Mouse (Mus musculus) right cerebral cortex, postnatal 4 days (tissue): ENCODE measurements around the gene Kcnd2.
"Not testable (repeated sequence)": the region's sequence is repeated elsewhere in the genome, so short reads cannot be mapped to it uniquely, and the experiment has no call there.

Experiments
- DNase-seq: peaks from one replicate; pipeline ENCODE4 v3.0.0-alpha.2; 2022

Gene Kcnd2

DNA sequence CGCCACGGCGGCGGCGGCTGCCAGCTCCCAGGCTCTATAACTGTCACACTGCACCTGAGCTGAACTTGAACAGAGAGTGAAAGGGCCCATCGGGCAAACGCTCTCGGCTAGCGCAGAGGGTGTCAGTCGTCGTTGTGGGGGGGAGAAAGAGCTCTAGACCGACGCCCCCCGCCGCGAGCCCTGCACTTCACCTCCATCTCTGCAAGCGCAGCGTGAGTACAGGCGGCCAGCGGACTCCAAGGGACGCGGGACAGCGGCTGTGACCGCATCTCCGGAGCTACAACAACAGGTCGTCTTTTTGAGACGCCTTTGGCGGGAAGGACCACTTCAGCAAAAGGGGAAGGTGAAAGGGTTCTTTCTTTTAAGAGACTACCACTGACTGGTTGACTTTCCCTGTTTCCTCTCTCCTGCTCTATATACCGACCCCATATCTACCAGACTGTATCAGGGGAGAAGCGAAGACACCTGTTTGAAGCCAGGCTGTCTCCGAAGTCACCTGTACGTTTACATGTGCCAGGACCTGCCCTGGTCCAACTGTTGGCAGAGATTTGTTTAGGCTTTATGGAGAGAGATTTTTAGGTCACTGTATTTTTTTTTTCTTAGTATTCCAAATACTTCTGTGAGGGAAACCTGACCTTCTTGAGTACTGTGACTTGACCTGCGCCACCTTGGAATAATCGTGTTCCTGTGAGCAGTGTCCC is at the start of gene Kcnd2:
TSS of gene Kcnd2 (plus strand) at position 13 of the 701 bp plus-strand sequence.
- DNase-seq: no peak

DNA sequence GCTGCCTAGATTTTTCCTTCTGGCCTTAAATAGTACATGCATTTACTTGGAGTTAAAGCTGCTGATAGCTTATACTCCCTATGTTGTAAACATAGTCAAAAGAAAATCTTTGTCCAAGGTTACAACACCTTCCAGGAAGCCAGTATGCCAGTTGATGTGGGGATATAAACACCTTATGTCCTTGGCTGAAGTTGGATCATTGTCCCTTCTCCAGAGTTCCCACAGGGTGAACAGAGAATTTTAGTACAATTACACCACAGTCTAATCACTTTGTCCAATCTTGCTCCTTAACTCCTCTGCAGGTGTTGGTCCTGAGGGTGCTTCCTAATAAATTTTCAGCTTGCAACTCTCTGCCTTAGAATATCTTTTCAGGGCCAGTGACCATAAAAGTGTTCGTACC is 48.7 kb upstream of the Kcnd2 start:
- no peak for DNase-seq

DNA sequence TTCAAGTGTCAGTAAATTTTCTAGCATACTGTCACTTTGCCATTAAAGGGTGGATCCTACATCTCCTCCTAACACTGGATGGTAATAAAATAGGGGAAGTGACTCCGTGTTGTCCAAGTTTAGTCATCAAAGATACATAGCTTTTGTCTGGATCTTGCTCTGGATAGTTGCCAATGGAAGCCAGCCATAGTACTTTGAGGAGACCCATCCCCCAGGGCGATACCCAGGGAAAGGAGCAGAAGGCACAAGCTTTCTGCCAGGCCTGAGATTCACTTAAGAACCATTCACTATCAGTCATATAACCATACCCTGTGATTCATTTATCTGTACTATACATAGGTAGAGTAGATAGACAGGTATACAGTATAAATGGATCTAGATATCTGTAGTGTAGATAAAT is 20.0 kb upstream of the Kcnd2 start:
- DNase-seq: no peak

DNA sequence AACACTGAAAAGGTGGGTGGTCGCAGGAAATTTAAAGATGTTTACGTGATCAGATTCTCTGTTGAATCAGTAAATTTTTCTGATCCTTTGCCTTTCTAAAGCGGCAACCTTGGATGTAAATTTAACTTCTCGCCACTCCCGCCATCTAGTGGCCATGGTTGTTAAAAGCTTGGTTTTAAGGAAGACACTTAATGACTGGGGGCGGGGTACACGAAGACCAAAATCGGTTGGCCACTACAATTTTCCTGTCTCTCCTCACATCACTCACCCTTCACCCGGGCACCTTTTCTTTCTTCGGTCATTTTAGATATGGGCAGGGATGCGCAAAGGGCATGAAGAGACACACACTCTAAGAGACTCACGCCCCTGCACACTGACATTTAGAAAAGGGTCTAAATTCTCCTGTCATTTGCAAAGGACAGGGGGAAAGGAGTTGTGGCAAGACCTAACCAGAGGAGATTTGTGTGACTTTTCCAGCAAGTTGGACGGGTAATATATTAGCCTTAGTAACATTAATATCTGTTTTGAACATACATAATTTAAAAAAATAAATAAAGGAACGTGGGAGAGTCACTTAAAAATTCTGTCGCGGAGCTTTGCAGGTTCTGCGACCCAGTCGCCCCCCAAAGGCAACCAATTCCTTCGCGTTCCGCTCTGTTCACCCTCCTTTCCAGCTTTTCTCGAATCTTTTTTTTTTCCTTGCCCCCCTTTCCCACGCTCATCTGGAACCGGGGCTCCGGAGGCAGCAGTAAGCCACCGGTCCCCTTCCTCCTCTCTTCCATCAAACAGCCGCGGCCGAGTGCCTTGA is 1.2 kb upstream of the Kcnd2 start:
- DNase-seq: peak; percentile 82

DNA sequence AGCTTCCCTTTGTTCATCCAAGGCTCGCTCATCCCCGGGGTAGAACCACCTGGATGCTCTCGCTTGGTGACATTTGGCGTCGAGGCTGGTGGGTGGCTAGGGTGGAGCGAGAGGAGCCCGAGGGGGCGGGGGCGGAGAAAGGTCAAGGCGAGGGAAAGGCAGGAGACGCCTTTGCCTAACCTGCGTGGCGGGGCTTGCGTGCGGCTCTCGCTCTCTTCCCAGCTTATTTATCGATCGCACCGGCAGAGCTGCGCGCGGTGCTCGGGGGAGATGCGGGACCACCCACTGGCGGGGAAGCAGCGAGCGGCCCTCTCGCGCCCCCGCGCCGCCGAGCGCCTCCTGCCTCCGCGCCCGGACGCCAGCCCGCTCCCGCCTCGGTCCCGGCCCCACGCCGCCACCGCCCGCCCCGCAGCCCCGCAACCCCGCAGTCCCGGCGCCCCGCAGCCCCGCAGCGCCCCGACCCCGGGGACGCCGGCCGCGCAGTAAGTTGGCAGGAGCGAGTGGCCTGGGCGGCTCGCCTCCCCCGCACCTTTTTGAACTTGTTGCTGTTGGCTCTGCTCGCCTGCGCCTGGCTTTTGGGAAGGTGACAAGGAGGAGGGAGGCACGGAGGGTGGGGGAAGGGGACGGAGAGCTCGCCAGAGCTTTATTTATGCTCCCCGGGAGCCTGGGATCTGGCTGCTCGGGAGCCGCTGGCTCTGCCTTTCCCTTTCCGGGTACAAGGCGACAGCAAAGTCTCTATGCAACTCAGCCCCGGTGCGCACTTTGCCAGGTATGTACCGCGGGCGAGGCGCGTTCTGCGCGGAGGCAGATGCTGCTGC is 421 bp upstream of the Kcnd2 start:
- DNase-seq: peak; percentile 64

DNA sequence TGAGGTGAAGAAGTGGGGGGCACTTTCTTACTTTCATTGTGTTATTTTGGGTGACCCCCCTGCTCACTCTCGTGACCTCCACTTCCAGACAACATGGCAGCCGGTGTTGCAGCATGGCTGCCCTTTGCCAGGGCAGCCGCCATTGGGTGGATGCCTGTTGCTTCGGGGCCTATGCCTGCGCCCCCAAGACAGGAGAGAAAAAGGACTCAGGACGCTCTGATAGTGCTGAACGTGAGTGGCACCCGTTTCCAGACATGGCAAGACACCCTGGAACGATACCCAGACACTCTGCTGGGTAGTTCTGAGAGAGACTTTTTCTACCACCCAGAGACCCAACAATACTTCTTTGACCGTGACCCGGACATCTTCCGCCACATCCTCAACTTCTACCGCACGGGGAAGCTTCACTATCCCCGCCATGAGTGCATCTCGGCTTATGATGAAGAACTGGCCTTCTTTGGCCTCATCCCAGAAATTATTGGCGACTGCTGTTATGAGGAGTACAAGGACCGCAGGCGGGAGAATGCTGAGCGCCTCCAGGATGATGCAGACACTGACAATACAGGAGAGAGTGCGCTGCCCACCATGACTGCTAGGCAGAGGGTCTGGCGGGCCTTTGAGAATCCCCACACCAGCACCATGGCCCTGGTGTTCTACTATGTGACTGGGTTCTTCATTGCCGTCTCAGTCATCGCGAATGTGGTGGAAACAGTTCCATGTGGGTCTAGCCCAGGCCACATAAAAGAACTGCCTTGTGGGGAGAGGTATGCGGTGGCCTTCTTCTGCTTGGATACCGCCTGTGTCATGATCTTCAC is 1.1 kb downstream of the Kcnd2 start:
- DNase-seq: peak; percentile 3

DNA sequence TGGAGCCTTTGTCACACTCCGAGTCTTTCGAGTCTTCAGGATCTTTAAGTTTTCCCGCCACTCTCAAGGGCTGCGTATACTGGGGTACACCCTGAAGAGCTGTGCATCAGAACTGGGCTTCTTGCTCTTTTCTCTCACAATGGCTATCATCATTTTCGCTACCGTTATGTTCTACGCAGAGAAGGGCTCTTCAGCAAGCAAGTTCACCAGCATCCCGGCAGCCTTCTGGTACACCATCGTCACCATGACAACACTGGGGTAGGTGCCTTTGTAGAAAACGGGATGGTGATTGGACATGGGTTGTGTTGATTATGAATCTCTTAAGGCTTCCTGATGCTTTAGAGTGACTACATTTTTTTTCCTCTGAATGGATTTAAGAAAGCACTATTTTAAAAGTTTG is 1.9 kb downstream of the Kcnd2 start:
- no peak for DNase-seq

DNA sequence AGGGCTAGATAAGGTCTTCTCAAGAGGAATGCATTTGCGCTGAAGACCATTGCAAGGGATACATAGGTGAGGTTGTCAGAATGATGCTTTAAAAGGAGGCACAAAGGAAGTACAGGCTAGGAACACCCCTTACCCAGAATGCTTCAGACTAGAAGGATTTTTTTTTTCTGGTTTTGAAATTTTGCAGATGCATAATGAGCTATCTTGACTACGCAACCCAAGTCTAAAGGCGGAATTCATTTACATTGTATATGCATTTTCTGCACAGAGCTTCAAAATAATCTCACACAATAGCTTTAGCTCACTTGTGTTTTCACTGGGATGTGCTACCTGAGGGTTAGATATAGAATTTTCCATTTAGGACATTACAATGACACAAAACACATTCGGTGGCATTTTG is 10.8 kb downstream of the Kcnd2 start:
- no peak for DNase-seq

DNA sequence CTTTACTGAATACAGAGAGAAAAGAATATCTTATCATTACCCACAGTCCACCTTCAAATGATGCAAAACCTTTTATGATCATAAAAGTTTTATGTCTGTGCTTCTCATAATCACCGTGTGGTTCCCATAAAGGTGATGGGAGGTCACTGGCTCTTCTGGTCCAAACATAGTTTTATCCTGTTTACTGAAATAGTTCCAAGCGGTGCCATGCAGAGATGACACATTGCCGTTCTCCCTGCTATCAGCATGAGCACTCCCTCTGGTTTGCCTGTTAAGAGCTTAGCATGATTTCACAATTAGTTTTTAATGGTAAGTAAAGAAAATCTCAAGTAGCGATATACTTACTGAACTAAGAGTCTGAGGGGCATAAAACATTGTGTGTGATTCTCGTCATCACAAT is 43.7 kb downstream of the Kcnd2 start:
- DNase-seq: no peak

DNA sequence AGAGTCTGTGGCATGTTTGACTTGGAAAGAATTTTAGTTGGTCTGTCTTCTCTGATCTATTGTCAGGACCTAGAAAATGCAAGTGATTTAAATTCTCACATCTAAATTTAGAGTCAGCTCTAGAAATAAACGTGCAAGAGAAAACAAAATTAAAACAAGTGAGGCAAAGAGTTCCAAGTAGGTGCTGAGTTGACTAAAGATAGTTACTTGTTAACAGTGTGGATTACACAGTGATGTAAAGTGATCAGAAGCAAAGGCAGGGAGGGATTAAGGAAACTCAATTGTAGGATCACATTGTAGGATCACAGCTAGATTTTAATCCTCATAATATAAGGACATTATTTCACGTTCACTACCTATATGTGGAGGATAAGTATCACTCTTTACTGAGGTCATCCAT is 52.6 kb downstream of the Kcnd2 start:
- DNase-seq: no peak

DNA sequence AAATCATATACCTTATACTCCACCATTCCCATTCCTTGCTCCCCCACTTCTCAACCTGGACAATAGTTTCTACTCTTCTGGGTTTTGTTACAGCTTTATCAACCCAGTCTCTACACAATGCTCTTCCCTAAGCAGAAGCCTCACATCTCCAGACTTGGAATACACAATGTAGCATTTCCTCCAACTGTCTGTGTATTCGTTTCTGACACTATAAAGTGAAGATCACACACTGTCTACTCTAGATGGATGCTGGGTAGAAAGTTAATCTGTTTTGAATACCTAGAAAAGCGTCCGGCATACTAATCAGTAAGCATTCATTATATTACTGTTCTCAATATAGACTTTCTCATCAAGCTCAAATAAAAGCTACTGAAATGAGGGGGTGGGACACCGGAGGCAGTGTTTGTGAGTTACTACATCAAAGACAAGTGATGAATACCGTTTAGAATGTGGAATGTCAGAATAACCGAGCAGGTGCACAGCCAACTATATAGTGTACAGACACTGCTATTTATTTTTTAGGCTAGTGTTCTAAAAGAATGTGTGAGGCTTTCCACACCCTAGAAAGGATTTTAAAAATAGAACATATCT is 62.1 kb downstream of the Kcnd2 start:
- DNase-seq: no peak

DNA sequence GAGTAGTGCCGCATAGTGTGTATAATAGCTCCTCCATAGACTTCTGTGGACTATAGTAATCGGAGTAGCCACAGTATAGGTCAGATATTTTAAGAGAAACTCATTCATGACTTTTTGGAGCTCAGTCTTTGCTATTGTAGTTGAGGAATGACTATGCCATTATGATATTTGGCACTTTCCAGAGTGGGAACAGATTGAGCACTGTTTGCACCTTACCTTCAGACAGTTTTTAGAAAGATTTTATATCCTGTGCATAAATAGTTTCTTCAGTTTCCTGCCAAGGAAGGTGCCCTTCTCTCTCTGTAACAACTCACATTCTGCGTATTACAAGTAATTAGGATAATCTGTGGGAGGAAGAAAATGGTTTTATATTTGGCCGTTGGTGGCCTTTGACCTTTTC is 89.6 kb downstream of the Kcnd2 start:
- no peak for DNase-seq

DNA sequence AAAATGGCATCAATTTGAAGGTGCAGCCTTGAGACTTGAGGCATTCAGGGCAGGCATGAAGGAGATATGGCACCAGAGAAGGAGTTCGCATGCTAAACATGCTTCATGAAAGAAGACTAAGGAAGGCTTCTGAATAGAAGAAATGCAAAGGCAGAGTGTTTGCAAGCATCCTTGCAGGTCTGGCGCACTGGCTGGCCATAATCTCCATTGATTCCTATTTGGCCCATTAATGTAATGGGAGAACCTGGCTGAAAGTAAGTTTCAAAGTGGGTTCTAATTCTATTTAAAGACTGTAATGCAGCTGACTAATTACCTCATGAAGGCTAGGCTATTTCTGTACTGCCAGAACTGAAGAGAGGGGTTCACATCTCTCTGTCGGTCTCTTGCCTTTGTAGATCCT is 94.9 kb downstream of the Kcnd2 start:
- no peak for DNase-seq

DNA sequence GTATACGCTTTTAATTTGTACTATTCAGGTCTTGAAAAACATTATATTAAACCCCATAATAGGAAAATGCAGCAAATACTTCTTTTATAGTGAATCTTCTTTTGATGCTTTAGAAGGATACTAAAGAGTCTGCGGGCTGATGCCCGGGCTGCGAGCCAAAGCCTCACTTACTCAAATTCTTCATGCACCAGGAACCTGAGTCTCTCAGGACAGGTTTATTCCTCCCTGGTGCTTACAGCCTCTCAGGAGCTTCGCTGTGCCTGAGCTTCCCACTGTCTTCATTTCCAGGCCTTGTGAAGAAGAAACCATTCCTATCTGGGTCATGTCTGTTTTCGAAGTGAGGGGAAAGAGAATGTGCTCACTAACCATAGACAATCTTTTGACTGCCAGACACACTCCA is 106.1 kb downstream of the Kcnd2 start:
- DNase-seq: no peak

DNA sequence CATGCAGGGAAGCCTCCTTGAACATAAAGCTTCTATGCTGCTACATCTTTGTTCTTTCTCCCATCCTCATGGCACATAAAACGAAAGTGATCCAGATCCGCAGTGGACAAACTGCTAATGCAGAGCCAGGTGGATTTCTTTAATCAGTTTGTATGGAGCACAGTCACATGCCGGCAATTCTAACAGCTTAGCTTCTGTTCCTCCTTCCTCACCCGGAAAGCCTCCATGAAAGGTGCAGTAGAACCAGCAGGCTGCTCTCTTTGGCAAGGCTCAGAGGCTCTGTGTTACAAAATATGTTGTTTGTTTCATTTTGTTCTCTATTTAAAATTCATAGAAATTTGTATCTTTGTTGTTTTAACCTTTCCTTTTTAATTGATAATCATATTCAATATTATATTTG is 106.9 kb downstream of the Kcnd2 start:
- no peak for DNase-seq

DNA sequence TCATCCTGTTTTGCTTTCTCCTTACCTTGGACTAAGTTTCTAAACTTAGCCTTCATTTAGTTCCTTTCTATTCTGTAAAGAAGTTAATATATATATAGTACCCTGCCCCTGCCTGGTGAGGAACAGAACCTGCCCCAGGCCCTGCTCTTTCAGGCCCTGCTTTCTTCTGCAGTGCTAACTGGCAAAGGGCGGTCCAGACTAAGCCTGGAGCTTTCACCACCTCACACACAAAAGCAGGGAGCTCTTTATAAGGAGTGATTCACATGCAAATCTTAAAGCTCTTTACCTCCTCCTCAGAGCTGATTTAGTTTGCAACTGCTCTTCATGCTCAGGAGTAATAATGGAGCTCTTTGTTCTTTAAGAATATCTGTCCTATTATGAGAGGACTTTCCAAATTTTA is 109.9 kb downstream of the Kcnd2 start:
- no peak for DNase-seq

DNA sequence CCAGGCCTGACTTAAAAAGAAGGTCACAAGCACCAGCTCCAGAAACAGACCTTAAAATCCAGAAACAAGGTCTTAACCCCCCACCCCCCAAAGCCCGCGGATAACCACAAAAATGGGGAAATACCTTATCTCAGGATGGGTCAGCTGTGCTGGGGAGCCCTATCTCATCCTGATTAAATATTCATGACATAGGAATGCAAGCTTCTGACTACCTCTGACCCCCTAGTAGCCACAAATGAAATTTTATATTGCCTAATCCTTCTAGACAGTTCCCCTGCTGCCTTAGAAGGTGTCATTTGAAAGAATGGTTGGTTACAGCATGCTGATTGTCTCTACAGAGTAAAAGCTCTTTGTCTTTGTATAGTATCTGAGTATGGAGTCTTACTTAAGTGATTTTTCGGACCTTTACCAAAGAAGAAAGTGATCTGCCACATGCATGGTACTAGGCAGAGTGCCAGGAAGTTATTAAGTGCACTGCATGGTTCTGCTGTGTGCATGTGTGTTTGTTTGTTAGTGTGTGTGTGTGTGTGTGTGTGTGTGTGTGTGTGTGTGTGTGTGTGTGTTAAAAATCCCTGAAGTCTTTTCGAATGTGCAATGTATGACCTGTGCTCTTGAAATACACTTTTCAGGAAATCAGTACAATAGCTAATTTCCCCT is 111.9 kb downstream of the Kcnd2 start:
- DNase-seq: no peak

DNA sequence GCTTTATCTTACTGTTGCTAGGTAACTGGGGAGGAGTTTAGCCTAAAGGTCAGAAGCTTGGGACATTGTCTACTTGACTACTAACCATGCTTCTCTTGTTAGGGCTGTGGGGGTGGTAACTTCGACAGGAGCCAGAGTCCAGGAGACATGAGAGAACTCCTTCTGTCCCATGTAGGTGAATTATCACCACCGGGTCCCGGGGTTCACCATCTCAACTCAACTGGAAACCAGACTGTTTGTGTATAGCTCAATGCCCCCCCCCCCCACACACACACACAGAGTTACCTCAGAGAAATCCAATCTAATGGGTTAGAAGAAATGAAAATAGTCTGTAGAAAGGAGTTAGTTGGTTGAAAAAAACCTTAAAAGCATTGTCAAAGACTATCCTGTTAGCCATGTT is 170.0 kb downstream of the Kcnd2 start:
- DNase-seq: not testable (repeated sequence)

DNA sequence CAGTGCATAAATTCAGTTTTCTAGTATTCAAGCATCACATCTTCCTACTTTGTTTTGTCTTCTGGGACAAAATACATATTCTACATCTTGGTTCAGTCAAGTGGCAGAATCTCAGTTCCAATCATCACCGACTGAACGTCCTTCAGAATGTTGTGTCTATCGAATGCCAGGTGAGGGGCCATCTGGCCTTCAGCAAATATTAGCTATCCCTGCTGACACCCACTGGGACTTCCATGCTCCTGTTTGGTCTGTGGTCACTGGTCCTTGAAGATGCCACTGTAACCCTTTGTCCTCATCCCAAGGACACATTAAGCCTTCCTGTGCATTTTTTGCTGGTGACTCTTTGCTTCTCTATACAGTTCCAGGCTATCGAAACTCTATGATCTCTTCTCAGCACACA is 176.5 kb downstream of the Kcnd2 start:
- DNase-seq: no peak

DNA sequence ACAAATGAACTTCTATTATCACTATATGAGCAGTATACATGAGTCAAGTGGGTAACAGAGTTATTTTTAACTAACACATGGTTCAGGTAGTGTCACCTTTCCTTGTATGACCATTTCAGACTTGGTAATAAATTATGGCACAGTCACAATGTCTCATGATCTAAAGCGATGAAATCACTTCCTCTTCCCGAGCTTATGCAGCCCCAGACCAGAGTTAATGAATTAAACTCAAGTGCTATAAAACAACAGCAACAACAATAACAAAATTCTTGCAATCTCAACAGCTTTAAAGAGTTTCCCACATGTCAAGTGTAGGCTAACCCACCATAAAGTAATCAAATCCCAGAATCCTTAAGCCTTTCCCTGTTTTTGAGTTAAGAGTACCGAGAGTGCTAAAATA is 198.4 kb downstream of the Kcnd2 start:
- DNase-seq: no peak

DNA sequence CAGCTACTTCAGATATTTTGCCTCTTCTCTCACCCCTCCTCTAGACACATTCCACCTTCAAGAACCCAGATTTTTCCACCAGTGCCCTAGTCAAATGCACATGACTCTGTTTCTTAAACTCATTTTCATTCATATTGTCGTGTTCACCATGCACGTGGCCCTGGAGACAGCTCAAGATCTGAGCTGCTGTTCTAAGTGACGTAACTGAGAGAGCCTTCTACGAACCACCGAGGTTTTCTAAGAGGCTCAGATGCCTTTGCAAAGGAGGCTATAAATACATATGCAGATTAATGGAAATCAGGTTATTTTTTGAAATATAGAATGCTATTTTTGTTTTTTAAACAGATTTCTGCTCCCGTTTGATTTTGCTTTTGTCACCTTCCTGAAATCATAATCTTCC is 202.9 kb downstream of the Kcnd2 start:
- peak; percentile 3 for DNase-seq
